Comparison of ENCODE assay signal across 12 mouse cellular contexts in genomic region chr3:119275241-119275640, GRCm38 (mm10).
"Had no signal": no experiment of that assay in that cellular context is flagged by ENCODE, and none has a peak within 500 bp of the region (broad histone marks: within the 10 kb centered on the region; RNA-seq: fewer than 3 reads in every experiment).

No protein-coding gene starts in this region.

- H3K4me2 ChIP-seq: limb, embryonic 15.5 days; liver, embryonic 12.5 days; lung, embryonic 15.5 days; midbrain, embryonic 12.5 days; neural tube, embryonic 12.5 days had no signal

- H3K27me3 ChIP-seq: limb, embryonic 15.5 days; liver, embryonic 12.5 days; lung, embryonic 15.5 days; midbrain, embryonic 12.5 days; neural tube, embryonic 12.5 days had no signal

- H3K9me3 ChIP-seq: limb, embryonic 15.5 days; liver, embryonic 12.5 days; lung, embryonic 15.5 days; midbrain, embryonic 12.5 days; neural tube, embryonic 12.5 days had no signal

- H3K27ac ChIP-seq: limb, embryonic 15.5 days; liver, embryonic 12.5 days; lung, embryonic 15.5 days; midbrain, embryonic 12.5 days; neural tube, embryonic 12.5 days; stomach, postnatal 0 days had no signal

- DNase-seq: kidney, postnatal 10 days; kidney, postnatal 4 days; left cerebral cortex, postnatal 4 days; thymus, adult 18-20 months; thymus, postnatal 14 days had no signal

- H3K9ac ChIP-seq: limb, embryonic 15.5 days; liver, embryonic 12.5 days; lung, embryonic 15.5 days; midbrain, embryonic 12.5 days; neural tube, embryonic 12.5 days had no signal

- H3K4me1 ChIP-seq: limb, embryonic 15.5 days; liver, embryonic 12.5 days; lung, embryonic 15.5 days; midbrain, embryonic 12.5 days; neural tube, embryonic 12.5 days had no signal

- H3K36me3 ChIP-seq: limb, embryonic 15.5 days; liver, embryonic 12.5 days; lung, embryonic 15.5 days; midbrain, embryonic 12.5 days; neural tube, embryonic 12.5 days had no signal

- ATAC-seq: liver, embryonic 12.5 days had no signal

- H3K4me3 ChIP-seq: limb, embryonic 15.5 days; liver, embryonic 12.5 days; lung, embryonic 15.5 days; midbrain, embryonic 12.5 days; myocyte; neural tube, embryonic 12.5 days had no signal
